21 mouse cellular contexts compared by ENCODE assay signal in the genomic region with DNA sequence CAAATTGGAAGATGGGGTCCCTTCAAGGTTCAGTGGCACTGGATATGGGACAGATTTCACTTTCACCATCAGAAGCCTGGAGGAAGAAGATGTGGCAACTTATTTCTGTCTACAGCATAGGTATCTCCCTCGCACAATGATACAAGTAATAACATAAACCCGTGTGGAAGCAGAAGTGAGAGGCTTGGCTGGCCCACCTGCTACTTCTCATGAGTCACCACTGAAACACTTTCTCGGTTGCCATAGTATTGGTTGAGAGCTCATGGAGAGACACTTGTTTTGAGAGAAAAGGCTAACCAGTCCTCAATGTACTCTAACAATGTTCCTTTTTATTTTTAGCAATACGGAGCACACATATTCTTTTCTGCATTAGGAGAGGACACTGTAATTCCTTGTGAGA.
A peak's percentile ranks its signal among the peaks of the same experiment; 100 is the strongest.
DNase-seq lines count a peak whose midpoint lies in the region; TF ChIP-seq lines count a peak whose summit lies in the region.
"Had no signal": no experiment of that assay in that cellular context is flagged by ENCODE, and none has a peak within 500 bp of the region (broad histone marks: within the 10 kb centered on the region; RNA-seq: fewer than 3 reads in every experiment).

No protein-coding gene starts in this region.

- TF ChIP-seq POLR2A in CH12.LX (IDR thresholded peaks at IDR 0.05; ENCODE audit: low read depth, low read length) = no peak

- no peak overlapping the region for H3K4me3 ChIP-seq in CH12.LX (replicated peaks in 1 of 3; ENCODE audit: low read depth in 2 of 3, low read length in 2 of 3, poor library complexity in 1 of 3)
- H3K4me3 ChIP-seq: embryonic facial prominence, embryonic 10.5 days; forebrain, embryonic 15.5 days; heart, embryonic 10.5 days; hindbrain, embryonic 15.5 days; liver, embryonic 13.5 days; lung, embryonic 15.5 days had no signal

- TF ChIP-seq CTCF in CH12.LX (conservative IDR thresholded peaks at IDR 0.05 in 1 of 2, IDR thresholded peaks at IDR 0.05 in 1 of 2; ENCODE audit: low read depth in 2 of 2, low read length in 2 of 2) = no peak

- in situ Hi-C loops in CH12.LX (cut with MboI; ENCODE audit: low pct_ligation_motif_present, low pct_unique_long_range_greater_than_20kb, low sequenced_read_pairs) = no loop called here

- intact Hi-C loops in gastrocnemius, postnatal 36 days (cut with DNase I) = loop anchor here (5.0 kb wide), 1 partner anchor 148 kb away; no protein-coding TSS in a partner anchor

- dilution Hi-C loops in CH12.LX (cut with MboI; ENCODE audit: extremely low pct_ligation_motif_present, extremely low pct_unique_long_range_greater_than_20kb, low sequenced_read_pairs) = no loop called here

- H3K27ac ChIP-seq in CH12.LX (ENCODE audit: insufficient read depth, low read depth) = no peak overlapping the region
- H3K27ac ChIP-seq: embryonic facial prominence, embryonic 10.5 days; forebrain, embryonic 15.5 days; heart, embryonic 10.5 days; hindbrain, embryonic 15.5 days; liver, embryonic 13.5 days; lung, embryonic 15.5 days had no signal

- TF ChIP-seq EP300 in CH12.LX (IDR thresholded peaks at IDR 0.05; ENCODE audit: low read length) = peak; percentile 90

- H3K9me3 ChIP-seq in CH12.LX (replicated peaks; ENCODE audit: low read length) = no peaks in the 10 kb centered on the region
- H3K9me3 ChIP-seq: embryonic facial prominence, embryonic 10.5 days; forebrain, embryonic 15.5 days; heart, embryonic 10.5 days; hindbrain, embryonic 15.5 days; liver, embryonic 13.5 days; lung, embryonic 15.5 days had no signal

- DNase-seq in layer of hippocampus, adult 9-11 months = peak; percentile 3
- no peak for DNase-seq in layer of hippocampus, postnatal 10 days (ENCODE audit: low spot score in 2 of 2)
- DNase-seq in right cerebral cortex, adult 18-20 months = peak; percentile 37
- no peak for DNase-seq in right cerebral cortex, postnatal 14 days
- DNase-seq in CH12.LX (ENCODE audit: extremely low read depth) = peak; percentile 89
- peak; percentile 54 for DNase-seq in splenic B cell, adult 2 months (ENCODE audit: low read depth, low spot score)
- DNase-seq in gastrocnemius, postnatal 36 days = no peak
- DNase-seq: adrenal gland, postnatal 36 days; cerebellum, adult 11-12 months; cerebellum, postnatal 10 days; heart, postnatal 4 days; kidney, adult 2 months; kidney, postnatal 10 days; liver, embryonic 13.5 days; thymus, postnatal 14 days had no signal

- no peak for TF ChIP-seq RAD21 in CH12.LX (IDR thresholded peaks at IDR 0.05; ENCODE audit: low read depth, low read length)

- H3K27me3 ChIP-seq in CH12.LX (replicated peaks) = no peaks in the 10 kb centered on the region
- H3K27me3 ChIP-seq in splenic B cell, adult 2 months (ENCODE audit: control insufficient read depth, insufficient read depth, low read length, poor library complexity, severe bottlenecking) = no peaks in the 10 kb centered on the region
- H3K27me3 ChIP-seq: forebrain, embryonic 15.5 days; hindbrain, embryonic 15.5 days; liver, embryonic 13.5 days; lung, embryonic 15.5 days had no signal

- H3K9ac ChIP-seq in CH12.LX (ENCODE audit: insufficient read depth, low read depth) = no peak overlapping the region
- H3K9ac ChIP-seq: forebrain, embryonic 15.5 days; hindbrain, embryonic 15.5 days; liver, embryonic 13.5 days; lung, embryonic 15.5 days had no signal

- no peaks in the 10 kb centered on the region for H3K36me3 ChIP-seq in CH12.LX (replicated peaks in 1 of 2; ENCODE audit: control insufficient read depth in 1 of 2, insufficient read depth in 1 of 2, low read length in 1 of 2)
- no peaks in the 10 kb centered on the region for H3K36me3 ChIP-seq in splenic B cell, adult 2 months (ENCODE audit: control insufficient read depth, insufficient read depth, low read length, poor library complexity, severe bottlenecking)
- H3K36me3 ChIP-seq: embryonic facial prominence, embryonic 10.5 days; forebrain, embryonic 15.5 days; heart, embryonic 10.5 days; hindbrain, embryonic 15.5 days; liver, embryonic 13.5 days; lung, embryonic 15.5 days had no signal

- H3K79me2 ChIP-seq in CH12.LX (replicated peaks; ENCODE audit: control insufficient read depth, extremely low read depth, insufficient read depth, poor library complexity, severe bottlenecking) = no peaks in the 10 kb centered on the region

- peaks cover 0 to 15% of the 10 kb centered on the region in 2 experiments; a peak in 2 of 4 replicates for H3K4me1 ChIP-seq in CH12.LX (ENCODE audit: control insufficient read depth in 1 of 2, insufficient read depth in 2 of 2)
- H3K4me1 ChIP-seq: embryonic facial prominence, embryonic 10.5 days; forebrain, embryonic 15.5 days; heart, embryonic 10.5 days; hindbrain, embryonic 15.5 days; liver, embryonic 13.5 days; lung, embryonic 15.5 days had no signal

- no peak overlapping the region for H3K4me2 ChIP-seq in CH12.LX (ENCODE audit: insufficient read depth, low read depth, poor library complexity, severe bottlenecking)
- H3K4me2 ChIP-seq: forebrain, embryonic 15.5 days; hindbrain, embryonic 15.5 days; liver, embryonic 13.5 days; lung, embryonic 15.5 days; midbrain, embryonic 11.5 days had no signal

TF ChIP-seq in CH12.LX, 34 proteins besides CTCF, POLR2A, EP300 and RAD21:
- TF ChIP-seq JUND (conservative IDR thresholded peaks at IDR 0.05; ENCODE audit: low read depth, low read length) (peak; percentile 51; the same call in 1 of the 2 replicates), E2F4 (IDR thresholded peaks at IDR 0.05; ENCODE audit: insufficient replicate concordance, low read depth, low read length) (no peak), ZNF384 (IDR thresholded peaks at IDR 0.05; ENCODE audit: low read depth, low read length) (no peak), RCOR1 (conservative IDR thresholded peaks at IDR 0.05; ENCODE audit: low read depth, low read length) (0 out of 2 replicates have a peak, but pooled peaks have one; percentile 36), USF1 (IDR thresholded peaks at IDR 0.05; ENCODE audit: low read depth, low read length) (no peak), MAZ (IDR thresholded peaks at IDR 0.05; ENCODE audit: low read depth, low read length) (no peak), TCF12 (IDR thresholded peaks at IDR 0.05; ENCODE audit: low read depth, low read length) (peak; percentile 67), IRF4 (IDR thresholded peaks at IDR 0.05; ENCODE audit: low read depth, low read length) (peak; percentile 67), UBTF (IDR thresholded peaks at IDR 0.05; ENCODE audit: low read depth, low read length) (no peak), KAT2A (IDR thresholded peaks at IDR 0.05; ENCODE audit: insufficient replicate concordance, low read length) (no peak), HCFC1 (IDR thresholded peaks at IDR 0.05; ENCODE audit: low read depth, low read length) (no peak), USF2 (conservative IDR thresholded peaks at IDR 0.05; ENCODE audit: low read depth, low read length) (no peak), NELFE (IDR thresholded peaks at IDR 0.05; ENCODE audit: low read depth, low read length) (no peak), ETS1 (conservative IDR thresholded peaks at IDR 0.05; ENCODE audit: low read depth, low read length) (peak; percentile 77), ZKSCAN1 (IDR thresholded peaks at IDR 0.05; ENCODE audit: borderline replicate concordance, low read depth, low read length) (no peak), MXI1 (IDR thresholded peaks at IDR 0.05; ENCODE audit: low read depth, low read length) (no peak), PAX5 (IDR thresholded peaks at IDR 0.05; ENCODE audit: low read length) (no peak), MYC (IDR thresholded peaks at IDR 0.05; ENCODE audit: low read depth, low read length) (no peak), CHD1 (IDR thresholded peaks at IDR 0.05; ENCODE audit: low read depth, low read length) (no peak), NRF1 (IDR thresholded peaks at IDR 0.05; ENCODE audit: low read depth, low read length) (no peak), ZMIZ1 (IDR thresholded peaks at IDR 0.05; ENCODE audit: low read depth, low read length) (no peak), CHD2 (IDR thresholded peaks at IDR 0.05; ENCODE audit: low read length) (no peak), BHLHE40 (IDR thresholded peaks at IDR 0.05; ENCODE audit: low read depth, low read length) (peak; percentile 66), POLR2AphosphoS2 (IDR thresholded peaks at IDR 0.05; ENCODE audit: low read depth, low read length) (no peak), SMC3 (IDR thresholded peaks at IDR 0.05; ENCODE audit: low read depth, low read length) (no peak), MAX (IDR thresholded peaks at IDR 0.05; ENCODE audit: low read length) (0 out of 2 replicates have a peak, but pooled peaks have one; percentile 26), MAFK (IDR thresholded peaks at IDR 0.05; ENCODE audit: insufficient replicate concordance, low read length) (peak; percentile 45; the same call in 1 of the 2 replicates), ZC3H11A (IDR thresholded peaks at IDR 0.05; ENCODE audit: low read depth, low read length) (no peak), GABPA (IDR thresholded peaks at IDR 0.05; ENCODE audit: insufficient replicate concordance, low read depth, low read length) (no peak), ELF1 (IDR thresholded peaks at IDR 0.05; ENCODE audit: low read depth, low read length) (no peak), JUN (IDR thresholded peaks at IDR 0.05; ENCODE audit: insufficient read depth, low read depth, low read length) (peak; percentile 19; the same call in 1 of the 2 replicates), MEF2A (IDR thresholded peaks at IDR 0.05; ENCODE audit: borderline replicate concordance, low read depth, low read length) (peak; percentile 65), TBP (conservative IDR thresholded peaks at IDR 0.05; ENCODE audit: low read depth, low read length) (no peak), SIN3A (IDR thresholded peaks at IDR 0.05; ENCODE audit: low read length) (no peak)
TF ChIP-seq in CH12.LX: peak in this region for 10.

Comparison
In these comparisons a context has a peak if more than half of its experiments do, and no peak if none do; other contexts are left out.
1. DNase-seq: peak in layer of hippocampus, adult 9-11 months (single experiment), right cerebral cortex, adult 18-20 months (single experiment), CH12.LX (single experiment) and splenic B cell, adult 2 months (single experiment); none in layer of hippocampus, postnatal 10 days (0 of 2), right cerebral cortex, postnatal 14 days (single experiment) and gastrocnemius, postnatal 36 days (0 of 2).